Mouse (Mus musculus) ovary, adult 2 months (tissue): ENCODE results near the gene Doc2a. TPM values are rescaled to one million over a fixed set of nuclear protein-coding genes. Genes with fewer than 3 reads are reported as not detected.

Experiments
- polyA plus RNA-seq: library from polyadenylated mRNA; depleted of rRNA; stranded (reverse); fragments of >200 nt; gene quantifications from 2 replicates; pipeline ENCODE4 v1.2.3, GENCODE M21; 2012; rRNA removed

Doc2a gene
- 0.12 and 0.45 TPM in 2 replicates for polyA plus RNA-seq

DNA sequence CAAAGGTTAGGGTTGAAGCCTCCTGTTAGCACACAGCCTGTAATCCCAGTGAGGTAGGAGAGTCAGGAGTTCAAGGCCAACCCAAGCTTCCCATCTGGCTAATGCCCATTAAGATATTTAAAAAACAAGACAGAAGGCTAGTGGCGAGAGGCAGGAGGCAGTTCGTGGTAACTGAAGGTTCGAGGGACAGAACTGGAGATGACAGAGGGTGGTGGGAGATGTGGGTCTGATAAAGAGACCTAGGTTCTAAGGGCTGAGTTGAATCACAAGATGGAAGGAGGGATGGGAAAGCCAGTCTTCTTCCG is at the start of gene Doc2a:
TSS of gene Doc2a (plus strand) at position 301 of the 305 bp plus-strand sequence.

DNA sequence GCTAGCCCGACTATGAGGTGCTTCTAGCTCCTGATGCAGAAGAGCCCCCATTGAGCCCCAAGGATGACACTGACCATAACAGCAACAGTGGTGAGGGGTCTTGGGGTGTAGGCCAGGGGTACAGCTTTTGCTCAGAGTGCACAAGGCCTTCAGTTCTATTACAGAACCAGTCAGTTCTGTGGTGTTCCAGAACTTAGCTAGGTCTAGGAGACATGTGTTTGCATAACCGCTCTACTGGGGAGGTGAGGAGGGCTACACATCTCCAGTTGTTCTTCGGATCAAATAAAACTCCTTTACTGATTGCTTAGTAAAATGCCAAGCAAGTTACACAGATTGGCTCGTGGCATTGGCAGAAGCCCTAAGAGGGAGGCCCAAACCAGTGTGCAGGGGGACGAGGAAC is 15.7 kb upstream of the Doc2a start, which contains the start of gene 4930451I11Rik:
TSS of gene 4930451I11Rik (minus strand) at position 101 of the 400 bp plus-strand sequence.

DNA sequence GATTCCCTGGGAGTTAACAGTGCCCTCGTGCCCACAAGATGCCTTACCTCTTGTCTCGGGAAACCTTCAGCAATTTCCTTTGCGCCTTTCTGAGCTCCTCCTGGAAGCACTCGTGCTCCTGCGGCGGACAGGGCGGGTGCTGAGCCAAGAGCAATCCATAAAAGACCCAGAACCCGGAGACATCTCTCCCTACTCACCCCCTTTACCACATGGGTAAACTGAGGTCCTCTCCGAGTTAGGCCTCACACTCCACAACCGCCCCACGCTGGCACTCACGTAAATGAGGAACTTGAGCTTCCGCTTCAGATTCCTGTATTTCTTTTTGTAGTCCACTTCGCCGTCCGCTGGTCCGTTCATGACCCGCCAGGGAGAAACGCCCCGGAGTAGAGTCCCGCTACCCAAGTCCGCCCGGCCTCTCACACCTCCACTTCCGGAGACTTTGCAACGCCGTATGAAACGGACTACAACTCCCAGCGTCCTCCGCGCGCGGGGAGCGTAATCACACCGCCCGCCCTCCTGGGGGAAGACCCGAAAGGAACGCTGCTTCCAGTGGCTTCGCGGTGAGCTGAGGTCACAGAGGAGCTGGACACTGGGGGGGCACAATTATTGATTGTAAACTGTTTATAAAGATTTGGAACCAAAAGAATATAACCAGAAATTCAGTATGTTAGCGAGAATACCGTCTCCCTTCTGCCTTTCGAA is 14.4 kb downstream of the Doc2a start, which contains the start of gene Hirip3:
TSS of gene Hirip3 (plus strand) at position 544 of the 702 bp plus-strand sequence.

DNA sequence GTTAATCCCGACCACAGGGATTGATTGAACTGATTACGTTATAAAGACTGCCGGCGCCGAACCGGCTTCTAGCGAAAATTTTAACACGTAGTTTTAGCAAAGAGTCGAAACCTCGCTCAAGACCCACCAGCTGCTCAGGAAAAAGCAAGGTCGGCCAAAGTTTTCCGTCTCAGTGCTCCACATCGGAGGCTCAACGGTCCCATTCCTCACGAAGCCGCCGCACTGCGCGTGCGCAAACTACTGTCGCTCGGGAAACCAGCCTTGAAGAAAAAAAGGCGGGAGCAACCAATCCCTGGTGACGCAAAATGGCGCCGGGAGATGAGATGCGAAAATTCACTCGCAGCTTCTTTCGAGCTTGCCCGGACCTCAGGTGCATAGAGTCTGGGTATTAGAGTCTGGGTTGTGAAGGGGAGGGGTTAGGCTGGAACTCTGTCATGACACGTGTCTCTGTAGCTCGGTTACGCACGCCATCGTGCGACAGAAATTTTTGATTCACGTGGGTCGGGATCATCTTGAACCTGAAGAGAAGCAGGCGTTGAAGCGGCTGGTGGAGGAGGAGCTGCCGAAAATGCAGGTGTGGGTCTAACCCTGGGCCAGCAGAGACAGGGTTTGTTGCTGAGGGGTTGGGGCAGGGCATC is 15.1 kb downstream of the Doc2a start, which contains the start of gene Ino80e:
TSS of gene Ino80e (minus strand) at position 231 of the 638 bp plus-strand sequence.

DNA sequence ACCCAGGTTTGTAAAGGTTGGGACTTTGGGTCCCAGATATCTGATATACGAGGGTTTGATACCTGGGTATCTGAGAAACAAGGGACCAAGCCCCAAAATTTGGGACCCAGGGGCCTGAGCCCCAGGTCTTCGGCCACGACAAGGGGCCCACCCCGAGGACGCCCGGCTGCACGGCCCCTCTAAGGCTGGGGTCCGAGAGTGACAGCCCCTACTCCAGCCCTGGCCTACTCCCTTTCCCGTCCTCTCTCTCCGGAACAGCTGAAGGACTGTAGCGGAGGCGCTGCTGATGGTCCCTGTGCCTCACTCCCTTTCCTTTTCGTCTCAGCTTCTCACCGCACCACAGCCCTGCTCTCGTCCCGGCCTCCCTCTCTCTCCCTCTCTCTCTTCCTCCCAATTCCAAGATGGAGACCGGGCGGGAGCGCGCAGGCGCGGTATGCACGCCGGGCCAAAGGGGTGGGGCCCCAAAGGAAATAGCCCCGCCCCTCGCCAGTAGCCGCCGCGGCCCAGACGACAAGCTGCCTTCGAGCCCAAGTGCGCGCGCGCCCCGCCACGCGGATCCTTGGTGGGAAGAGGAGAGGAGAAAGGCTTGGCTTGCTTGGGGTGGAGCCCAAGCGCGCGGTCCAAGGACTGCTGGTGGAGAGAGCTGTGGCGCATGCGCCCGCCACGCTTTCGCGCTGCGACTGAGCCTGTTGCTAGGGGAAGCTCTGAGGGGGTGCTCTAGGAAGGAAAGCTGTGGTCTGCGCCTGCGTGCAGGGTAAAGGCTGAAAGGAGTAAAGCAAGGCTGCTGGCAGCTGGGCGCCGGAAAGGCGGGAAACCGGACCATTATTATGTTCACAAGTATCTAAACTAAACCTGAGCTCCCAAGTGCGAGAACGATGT is 37.3 kb downstream of the Doc2a start, which contains the start of gene Taok2:
TSS of gene Taok2 (minus strand) at position 418 of the 879 bp plus-strand sequence.

Other genes with a start within 250 kb of the Doc2a start
- gene Nupr1, start 216.6 kb upstream of the Doc2a start, polyA plus RNA-seq, result 135 and 164 TPM in 2 replicates
- 53.8 and 56.8 TPM in 2 replicates for gene Sgf29, start 198.1 kb upstream of the Doc2a start, polyA plus RNA-seq
- gene Sult1a1, start 171.0 kb upstream of the Doc2a start, polyA plus RNA-seq, result 36.6 and 41.1 TPM in 2 replicates
- gene Bola2, start 152.0 kb upstream of the Doc2a start, polyA plus RNA-seq, result 71.6 and 99.0 TPM in 2 replicates
- 35.0 and 35.2 TPM in 2 replicates for gene Slx1b, start 151.6 kb upstream of the Doc2a start, polyA plus RNA-seq
- gene Coro1a, start 139.6 kb upstream of the Doc2a start, polyA plus RNA-seq, result 68.2 and 90.8 TPM in 2 replicates
- 270 and 291 TPM in 2 replicates for gene Mapk3, start 87.8 kb upstream of the Doc2a start, polyA plus RNA-seq
- gene Gdpd3, start 81.1 kb upstream of the Doc2a start, polyA plus RNA-seq, result 16.7 and 25.4 TPM in 2 replicates
- gene Ypel3, start 70.5 kb upstream of the Doc2a start, polyA plus RNA-seq, result 456 and 506 TPM in 2 replicates
- gene Tbx6, start 65.9 kb upstream of the Doc2a start, polyA plus RNA-seq, result 3.5 and 5.3 TPM in 2 replicates
- 245 and 279 TPM in 2 replicates for gene Ppp4c, start 54.9 kb upstream of the Doc2a start, polyA plus RNA-seq
- 8.3 and 9.0 TPM in 2 replicates for gene Fam57b, start 49.7 kb upstream of the Doc2a start, polyA plus RNA-seq
- gene 4930451I11Rik, start 15.8 kb upstream of the Doc2a start, polyA plus RNA-seq, result not detected in 2 replicates
- 11.2 and 13.2 TPM in 2 replicates for gene Hirip3, start 14.6 kb downstream of the Doc2a start, polyA plus RNA-seq
- 82.1 and 86.8 TPM in 2 replicates for gene Ino80e, start 15.0 kb downstream of the Doc2a start, polyA plus RNA-seq
- gene Taok2, start 37.3 kb downstream of the Doc2a start, polyA plus RNA-seq, result 167 and 168 TPM in 2 replicates
- 86.4 and 116 TPM in 2 replicates for gene Tmem219, start 75.5 kb downstream of the Doc2a start, polyA plus RNA-seq
- 44.3 and 45.2 TPM in 2 replicates for gene Kctd13, start 81.5 kb downstream of the Doc2a start, polyA plus RNA-seq
- gene Asphd1, start 102.2 kb downstream of the Doc2a start, polyA plus RNA-seq, result 0.18 and 0.73 TPM in 2 replicates
- gene Sez6l2, start 103.1 kb downstream of the Doc2a start, polyA plus RNA-seq, result 12.3 and 14.6 TPM in 2 replicates
- 307 and 318 TPM in 2 replicates for gene Cdipt, start 128.5 kb downstream of the Doc2a start, polyA plus RNA-seq
- 2.1 and 2.2 TPM in 2 replicates for gene Cdiptos, start 128.7 kb downstream of the Doc2a start, polyA plus RNA-seq
- gene Mvp, start 167.2 kb downstream of the Doc2a start, polyA plus RNA-seq, result 82.1 and 99.8 TPM in 2 replicates
- 2.2 and 4.7 TPM in 2 replicates for gene Pagr1b, start 169.1 kb downstream of the Doc2a start, polyA plus RNA-seq
- gene Pagr1a, start 169.9 kb downstream of the Doc2a start, polyA plus RNA-seq, result 1.3 and 3.5 TPM in 2 replicates
- gene Gm42742, start 173.7 kb downstream of the Doc2a start, polyA plus RNA-seq, result 60.7 and 61.9 TPM in 2 replicates
- gene Prrt2, start 173.8 kb downstream of the Doc2a start, polyA plus RNA-seq, result 20.6 and 34.9 TPM in 2 replicates
- gene Maz, start 179.6 kb downstream of the Doc2a start, polyA plus RNA-seq, result 393 and 433 TPM in 2 replicates
- gene Kif22, start 195.1 kb downstream of the Doc2a start, polyA plus RNA-seq, result 6.5 and 11.3 TPM in 2 replicates
- gene Zg16, start 239.9 kb downstream of the Doc2a start, polyA plus RNA-seq, result 4.6 and 8.5 TPM in 2 replicates
- gene AI467606, start 243.9 kb downstream of the Doc2a start, polyA plus RNA-seq, result 31.3 and 37.2 TPM in 2 replicates